Mouse (Mus musculus): ENCODE data around the gene 2310022A10Rik.

- TF ChIP-seq POLR2AphosphoS5 (IDR thresholded peaks at IDR 0.05; ENCODE audit: insufficient replicate concordance, low read depth, low read length) (no peak), CTCF (IDR thresholded peaks at IDR 0.05; ENCODE audit: low read depth, low read length) (no peak), GATA2 (IDR thresholded peaks at IDR 0.05; ENCODE audit: borderline replicate concordance, low read depth, low read length) (no peak), GATA1 (IDR thresholded peaks at IDR 0.05; ENCODE audit: borderline replicate concordance, low read length) (no peak)
These were observed 42.2 kb upstream of the 2310022A10Rik start for GRCm38 (mm10) chr7:27510809-27511208.
